Mouse (Mus musculus) kidney, adult 10 weeks (tissue): Measurements from ENCODE around the gene Lama2. TPM values are rescaled to one million over a fixed set of nuclear protein-coding genes. Genes with fewer than 3 reads are reported as not detected.

Experiments
- polyA plus RNA-seq: library from polyadenylated mRNA; stranded (reverse); fragments of 350-450 nt; fragmentation: Illumina TruSeq; extraction: RNeasy Lipid Tissue Mini Kit (QIAGEN cat#74804); gene quantifications from one replicate; pipeline ENCODE4 v1.2.3, GENCODE M21; 2014; ENCODE audit warnings: low read depth, low replicate concordance

Gene Lama2
- polyA plus RNA-seq = 10.8 TPM

GRCm38 (mm10) chr10:27619658-27620057, at the start of gene Lama2:
Lama2 (minus strand) TSS chr10:27619758.

